Mouse (Mus musculus) CD4-positive naive resting alpha-beta T cell, adult 57 days (primary cell): ENCODE data around the gene Vmn1r210. TPM values are rescaled to one million over a fixed set of nuclear protein-coding genes. Genes with fewer than 3 reads are reported as not detected.

Experiments
- total RNA-seq: library from RNA; stranded (reverse); gene quantifications from one replicate; pipeline ENCODE4 v1.2.4, GENCODE M21; 2023

Gene Vmn1r210
- not detected for total RNA-seq

GRCm38 (mm10) chr13:22831248-22831647, at the start of gene Vmn1r210:
Gene Vmn1r210, minus strand, starts transcription at chr13:22831348.

GRCm38 (mm10) chr13:22857461-22857860, 26.3 kb upstream of the Vmn1r210 start, which contains the start of gene Vmn1r211:
Gene Vmn1r211, minus strand, starts transcription at chr13:22857561.

GRCm38 (mm10) chr13:22809582-22809981, 21.6 kb downstream of the Vmn1r210 start, which contains the start of gene Vmn1r209:
Gene Vmn1r209, minus strand, starts transcription at chr13:22809682.

DNA sequence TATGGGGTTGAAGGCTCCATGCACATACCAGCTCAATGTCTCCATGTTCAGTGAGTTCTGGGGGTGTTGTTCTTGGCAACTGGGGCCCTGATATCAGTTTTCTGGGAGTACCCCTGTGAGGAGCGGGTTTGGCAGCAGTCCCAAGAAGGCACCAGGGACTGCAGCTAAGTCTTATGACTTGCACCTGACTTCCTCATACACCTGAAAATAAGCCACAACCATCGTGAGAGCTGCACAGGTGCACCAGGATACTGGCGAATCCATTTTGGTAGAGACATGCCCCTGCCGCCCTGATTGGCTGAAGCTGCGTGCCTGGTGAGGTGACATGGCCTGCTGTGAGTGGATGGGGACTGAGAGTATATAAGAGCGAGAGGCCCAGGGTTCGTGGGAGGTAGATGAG, 53.8 kb downstream of the Vmn1r210 start, which contains the start of gene Vmn1r208:
TSS of gene Vmn1r208 (minus strand) at position 101 of the 400 bp plus-strand sequence.

Other genes with a start within 250 kb of the Vmn1r210 start
- not detected for gene Vmn1r205, start 238.3 kb downstream of the Vmn1r210 start, total RNA-seq
- not detected for gene Vmn1r206, start 207.1 kb downstream of the Vmn1r210 start, total RNA-seq
- not detected for gene Vmn1r207-ps, start 101.7 kb downstream of the Vmn1r210 start, total RNA-seq
- not detected for gene Vmn1r208, start 53.9 kb downstream of the Vmn1r210 start, total RNA-seq
- 0.12 TPM for gene Vmn1r209, start 21.7 kb downstream of the Vmn1r210 start, total RNA-seq
- gene Vmn1r211, start 26.2 kb upstream of the Vmn1r210 start, total RNA-seq, result not detected
- gene Vmn1r212, start 52.9 kb upstream of the Vmn1r210 start, total RNA-seq, result not detected
- not detected for gene Vmn1r213, start 176.3 kb upstream of the Vmn1r210 start, total RNA-seq
- gene Vmn1r214, start 199.1 kb upstream of the Vmn1r210 start, total RNA-seq, result not detected
- gene Vmn1r215, start 236.7 kb upstream of the Vmn1r210 start, total RNA-seq, result not detected